ENCODE assay signal across 8 mouse cellular contexts in genomic region chr5:45638378-45638777, GRCm38 (mm10). TPM values are rescaled to one million over a fixed set of nuclear protein-coding genes. Genes with fewer than 3 reads are reported as not detected.
A peak's percentile ranks its signal among the peaks of the same experiment; 100 is the strongest.
DNase-seq lines count a peak whose midpoint lies in the region; ATAC-seq lines count a peak whose summit lies in the region.

No protein-coding gene starts in this region.

- H3K4me3 ChIP-seq in heart, embryonic 12.5 days: no peak overlapping the region
- H3K4me3 ChIP-seq in neural tube, embryonic 12.5 days: peak overlapping the region; percentile 60; the same call in 1 of the 2 replicates
- no peak overlapping the region for H3K4me3 ChIP-seq in midbrain, embryonic 11.5 days (ENCODE audit: low read depth, low read length)

- H3K36me3 ChIP-seq in heart, embryonic 12.5 days: no peaks in the 10 kb centered on the region
- H3K36me3 ChIP-seq in neural tube, embryonic 12.5 days: no peaks in the 10 kb centered on the region
- no peaks in the 10 kb centered on the region for H3K36me3 ChIP-seq in midbrain, embryonic 11.5 days (ENCODE audit: control insufficient read depth, insufficient read depth, low read length)

- no peak for ATAC-seq in heart, embryonic 12.5 days (ENCODE audit: insufficient number of reproducible peaks, low FRiP score)
- no peak for ATAC-seq in neural tube, embryonic 12.5 days (ENCODE audit: low FRiP score, low read depth)
- no peak for ATAC-seq in midbrain, embryonic 11.5 days (ENCODE audit: low FRiP score)

- H3K4me2 ChIP-seq in heart, embryonic 12.5 days: peak overlapping the region; percentile 99
- peak overlapping the region; percentile 83 for H3K4me2 ChIP-seq in neural tube, embryonic 12.5 days (replicated peaks)
- no peak overlapping the region for H3K4me2 ChIP-seq in midbrain, embryonic 11.5 days

- intact Hi-C loops in heart, postnatal 10 days (cut with DNase I): no loop called here

- peaks cover 23% of the 10 kb centered on the region for H3K27me3 ChIP-seq in heart, embryonic 12.5 days (replicated peaks)
- peaks cover 7% of the 10 kb centered on the region; the same call in 1 of the 2 replicates for H3K27me3 ChIP-seq in neural tube, embryonic 12.5 days (replicated peaks)
- H3K27me3 ChIP-seq in midbrain, embryonic 11.5 days (ENCODE audit: control insufficient read depth, insufficient read depth, low read length): no peaks in the 10 kb centered on the region; the same call in 1 of the 2 replicates

- H3K4me1 ChIP-seq in heart, embryonic 12.5 days (replicated peaks): peaks cover 6% of the 10 kb centered on the region
- peaks cover 10% of the 10 kb centered on the region; the same call in 1 of the 2 replicates for H3K4me1 ChIP-seq in neural tube, embryonic 12.5 days
- H3K4me1 ChIP-seq in midbrain, embryonic 11.5 days (ENCODE audit: control insufficient read depth, insufficient read depth, low read length): no peaks in the 10 kb centered on the region

- WGBS in heart, embryonic 12.5 days: 55% methylated on average over 3 of the region's 3 CpGs
- WGBS in neural tube, embryonic 12.5 days: 74% methylated on average over 3 of the region's 3 CpGs
- WGBS in midbrain, embryonic 11.5 days: 80% methylated on average over 3 of the region's 3 CpGs

- H3K9ac ChIP-seq in heart, embryonic 12.5 days: no peak overlapping the region
- no peak overlapping the region for H3K9ac ChIP-seq in neural tube, embryonic 12.5 days
- no peak overlapping the region for H3K9ac ChIP-seq in midbrain, embryonic 11.5 days (ENCODE audit: low read length)

- no peak for DNase-seq in heart, postnatal 10 days
- DNase-seq in neural tube, embryonic 10.5 days (ENCODE audit: extremely low spot score, low spot score): no peak
- peak; percentile 85 for DNase-seq in midbrain, embryonic 11.5 days (ENCODE audit: low spot score, missing footprints)
- no peak for DNase-seq in embryo, embryonic 9.5 days (ENCODE audit: extremely low spot score)
- no peak for DNase-seq in liver
- no peak for DNase-seq in frontal cortex, postnatal 14 days (ENCODE audit: low spot score in 2 of 2)

- H3K27ac ChIP-seq in heart, embryonic 12.5 days (ENCODE audit: poor library complexity, severe bottlenecking): no peak overlapping the region
- H3K27ac ChIP-seq in neural tube, embryonic 12.5 days: no peak overlapping the region
- H3K27ac ChIP-seq in midbrain, embryonic 11.5 days (ENCODE audit: low read depth, low read length): no peak overlapping the region

- H3K9me3 ChIP-seq in heart, embryonic 12.5 days (replicated peaks): no peaks in the 10 kb centered on the region
- no peaks in the 10 kb centered on the region for H3K9me3 ChIP-seq in neural tube, embryonic 12.5 days
- H3K9me3 ChIP-seq in midbrain, embryonic 11.5 days (ENCODE audit: control insufficient read depth, low read length): no peaks in the 10 kb centered on the region

RNA-seq across cellular contexts. Expression of gene Fam184b, which starts 1.0 kb away (rescaled TPM):
- polyA plus RNA-seq in heart, embryonic 12.5 days (2016; fragmentation: Nextera tagmentation; extraction: Ambion mirVana): 0.23 and 0.28 TPM in 2 replicates
- under 1 TPM; 0.10 to 0.12 TPM for total RNA-seq in heart, postnatal 10 days (2021)
- 1.1 and 1.8 TPM in 2 replicates for polyA plus RNA-seq in neural tube, embryonic 12.5 days (2016; fragmentation: Nextera tagmentation; extraction: Ambion mirVana)
- 0.55 and 0.76 TPM in 2 replicates for polyA plus RNA-seq in midbrain, embryonic 11.5 days (2014; fragmentation: Nextera tagmentation; extraction: Ambion mirVana)

RNA-seq across cellular contexts. Expression of gene Ncapg, which starts 31.3 kb away (rescaled TPM):
- polyA plus RNA-seq in heart, embryonic 12.5 days (2016; fragmentation: Nextera tagmentation; extraction: Ambion mirVana): 37.9 and 39.6 TPM in 2 replicates
- total RNA-seq in heart, postnatal 10 days (2021): 1 to 10 TPM; 6.7 to 7.1 TPM
- 38.6 and 40.5 TPM in 2 replicates for polyA plus RNA-seq in neural tube, embryonic 12.5 days (2016; fragmentation: Nextera tagmentation; extraction: Ambion mirVana)
- polyA plus RNA-seq in midbrain, embryonic 11.5 days (2014; fragmentation: Nextera tagmentation; extraction: Ambion mirVana): 83.0 and 95.3 TPM in 2 replicates
